Mouse (Mus musculus): ENCODE results near the gene Ctnnd2. TPM values are rescaled to one million over a fixed set of nuclear protein-coding genes. Genes with fewer than 3 reads are reported as not detected.

Ctnnd2 gene
- polyA plus RNA-seq, 1 experiment from 2014 or later: 1.8 TPM

- no peak overlapping the region for H3K4me3 ChIP-seq
- no peak overlapping the region for H3K4me2 ChIP-seq
- no peak overlapping the region for H3K9ac ChIP-seq
- no peaks in the 10 kb centered on the region for H3K4me1 ChIP-seq
- 76% methylated on average over 14 of the region's 14 CpGs for WGBS
- H3K27ac ChIP-seq: no peak overlapping the region
- no peaks in the 10 kb centered on the region for H3K27me3 ChIP-seq
- H3K36me3 ChIP-seq: no peaks in the 10 kb centered on the region
- no peak for ATAC-seq (ENCODE audit: insufficient number of reproducible peaks, low FRiP score, low TSS enrichment, low read depth)
- H3K9me3 ChIP-seq: no peaks in the 10 kb centered on the region
Measured at GRCm38 (mm10) chr15:30682360-30683119, 510.1 kb downstream of the Ctnnd2 start.

- no peak overlapping the region for H3K9ac ChIP-seq
- no peaks in the 10 kb centered on the region for H3K9me3 ChIP-seq
- WGBS: 42% methylated on average over 4 of the region's 4 CpGs
- H3K27me3 ChIP-seq: no peaks in the 10 kb centered on the region
- no peak overlapping the region for H3K4me2 ChIP-seq
- no peak overlapping the region for H3K27ac ChIP-seq
- H3K4me1 ChIP-seq: no peaks in the 10 kb centered on the region
- no peak overlapping the region for H3K4me3 ChIP-seq
- no peak for ATAC-seq (ENCODE audit: insufficient number of reproducible peaks, low FRiP score, low TSS enrichment, low read depth)
- no peaks in the 10 kb centered on the region for H3K36me3 ChIP-seq
Measured at GRCm38 (mm10) chr15:30686206-30687101, 514.1 kb downstream of the Ctnnd2 start.

- Histone ChIP-seq H3K27me3 (no peaks in the 10 kb centered on the region), H3K36me3 (no peaks in the 10 kb centered on the region), H3K4me3 (no peak overlapping the region), H3K4me2 (no peak overlapping the region), H3K9ac (no peak overlapping the region), H3K27ac (no peak overlapping the region), H3K4me1 (no peaks in the 10 kb centered on the region), H3K9me3 (no peaks in the 10 kb centered on the region)
- 70% methylated on average over 6 of the region's 6 CpGs for WGBS
- ATAC-seq (ENCODE audit: insufficient number of reproducible peaks, low FRiP score, low TSS enrichment, low read depth): no peak
Measured at GRCm38 (mm10) chr15:30693754-30694205, 521.4 kb downstream of the Ctnnd2 start.

- H3K4me2 ChIP-seq: no peak overlapping the region
Measured at GRCm38 (mm10) chr15:30694286-30694685, 521.9 kb downstream of the Ctnnd2 start.

GRCm38 (mm10) chr15:30695859-30696258 lies 523.5 kb downstream of the Ctnnd2 start:
- no peak for ATAC-seq (ENCODE audit: insufficient number of reproducible peaks, low FRiP score, low TSS enrichment, low read depth)
- 86% methylated on average over 6 of the region's 6 CpGs for WGBS
- Histone ChIP-seq H3K9ac (no peak overlapping the region), H3K4me3 (no peak overlapping the region), H3K27me3 (no peaks in the 10 kb centered on the region), H3K4me2 (no peak overlapping the region), H3K36me3 (no peaks in the 10 kb centered on the region), H3K9me3 (no peaks in the 10 kb centered on the region), H3K27ac (no peak overlapping the region), H3K4me1 (no peaks in the 10 kb centered on the region)

More at GRCm38 (mm10) chr15:30694286-30694685, 521.9 kb downstream of the Ctnnd2 start:
- no peak overlapping the region for H3K27ac ChIP-seq
- H3K4me3 ChIP-seq: no peak overlapping the region
- no peak for ATAC-seq (ENCODE audit: insufficient number of reproducible peaks, low FRiP score, low TSS enrichment, low read depth)
- H3K36me3 ChIP-seq: no peaks in the 10 kb centered on the region
- H3K27me3 ChIP-seq: no peaks in the 10 kb centered on the region
- H3K4me1 ChIP-seq: no peaks in the 10 kb centered on the region
- no peak overlapping the region for H3K9ac ChIP-seq
- WGBS: 81% methylated on average over 1 of the region's 1 CpGs
- no peaks in the 10 kb centered on the region for H3K9me3 ChIP-seq

GRCm38 (mm10) chr15:30697356-30697755 lies 525.0 kb downstream of the Ctnnd2 start:
- Histone ChIP-seq H3K27ac (no peak overlapping the region), H3K4me3 (no peak overlapping the region), H3K36me3 (no peaks in the 10 kb centered on the region), H3K9ac (no peak overlapping the region), H3K4me2 (no peak overlapping the region), H3K9me3 (no peaks in the 10 kb centered on the region), H3K27me3 (no peaks in the 10 kb centered on the region), H3K4me1 (no peaks in the 10 kb centered on the region)
- WGBS: 73% methylated on average over 5 of the region's 5 CpGs
- no peak for ATAC-seq (ENCODE audit: insufficient number of reproducible peaks, low FRiP score, low TSS enrichment, low read depth)

- Histone ChIP-seq H3K4me3 (no peak overlapping the region), H3K9ac (no peak overlapping the region), H3K36me3 (no peaks in the 10 kb centered on the region), H3K4me2 (no peak overlapping the region), H3K4me1 (no peaks in the 10 kb centered on the region), H3K9me3 (no peaks in the 10 kb centered on the region), H3K27me3 (no peaks in the 10 kb centered on the region), H3K27ac (no peak overlapping the region)
- WGBS: 73% methylated on average over 6 of the region's 6 CpGs
- ATAC-seq (ENCODE audit: insufficient number of reproducible peaks, low FRiP score, low TSS enrichment, low read depth): no peak
Measured at GRCm38 (mm10) chr15:30700762-30701161, 528.4 kb downstream of the Ctnnd2 start.

- H3K4me3 ChIP-seq: no peak overlapping the region
- H3K4me1 ChIP-seq: no peaks in the 10 kb centered on the region
- H3K27ac ChIP-seq: no peak overlapping the region
- 73% methylated on average over 5 of the region's 5 CpGs for WGBS
- H3K9ac ChIP-seq: no peak overlapping the region
- no peaks in the 10 kb centered on the region for H3K36me3 ChIP-seq
- no peaks in the 10 kb centered on the region for H3K27me3 ChIP-seq
- no peak overlapping the region for H3K4me2 ChIP-seq
- no peaks in the 10 kb centered on the region for H3K9me3 ChIP-seq
- no peak for ATAC-seq (ENCODE audit: insufficient number of reproducible peaks, low FRiP score, low TSS enrichment, low read depth)
Measured at GRCm38 (mm10) chr15:30701592-30701991, 529.2 kb downstream of the Ctnnd2 start.

GRCm38 (mm10) chr15:30709026-30709753 lies 536.8 kb downstream of the Ctnnd2 start:
- no peak overlapping the region for H3K4me2 ChIP-seq
- no peaks in the 10 kb centered on the region for H3K4me1 ChIP-seq
- WGBS: 91% methylated on average over 10 of the region's 10 CpGs
- no peaks in the 10 kb centered on the region for H3K27me3 ChIP-seq
- H3K9me3 ChIP-seq: no peaks in the 10 kb centered on the region
- H3K27ac ChIP-seq: no peak overlapping the region
- H3K9ac ChIP-seq: no peak overlapping the region
- ATAC-seq (ENCODE audit: insufficient number of reproducible peaks, low FRiP score, low TSS enrichment, low read depth): no peak
- H3K4me3 ChIP-seq: no peak overlapping the region
- H3K36me3 ChIP-seq: no peaks in the 10 kb centered on the region

GRCm38 (mm10) chr15:30709754-30710105 lies 537.3 kb downstream of the Ctnnd2 start:
- no peak overlapping the region for H3K4me2 ChIP-seq
- H3K4me1 ChIP-seq: no peaks in the 10 kb centered on the region
- no peak for ATAC-seq (ENCODE audit: insufficient number of reproducible peaks, low FRiP score, low TSS enrichment, low read depth)
- no peak overlapping the region for H3K9ac ChIP-seq
- H3K27me3 ChIP-seq: no peaks in the 10 kb centered on the region
- no peaks in the 10 kb centered on the region for H3K36me3 ChIP-seq
- no peaks in the 10 kb centered on the region for H3K9me3 ChIP-seq
- no peak overlapping the region for H3K27ac ChIP-seq
- no peak overlapping the region for H3K4me3 ChIP-seq
- 83% methylated on average over 2 of the region's 2 CpGs for WGBS

- no peaks in the 10 kb centered on the region for H3K4me1 ChIP-seq
- H3K9ac ChIP-seq: no peak overlapping the region
- H3K4me2 ChIP-seq: no peak overlapping the region
- H3K4me3 ChIP-seq: no peak overlapping the region
- no peak for ATAC-seq (ENCODE audit: insufficient number of reproducible peaks, low FRiP score, low TSS enrichment, low read depth)
- H3K9me3 ChIP-seq: no peaks in the 10 kb centered on the region
- no peaks in the 10 kb centered on the region for H3K36me3 ChIP-seq
- WGBS: 93% methylated on average over 2 of the region's 2 CpGs
- H3K27ac ChIP-seq: no peak overlapping the region
- H3K27me3 ChIP-seq: no peaks in the 10 kb centered on the region
Measured at GRCm38 (mm10) chr15:30714823-30715222, 542.4 kb downstream of the Ctnnd2 start.

- Histone ChIP-seq H3K9ac (no peak overlapping the region), H3K4me2 (no peak overlapping the region), H3K4me1 (no peaks in the 10 kb centered on the region), H3K27me3 (no peaks in the 10 kb centered on the region), H3K9me3 (no peaks in the 10 kb centered on the region), H3K4me3 (no peak overlapping the region), H3K36me3 (no peaks in the 10 kb centered on the region), H3K27ac (no peak overlapping the region)
- WGBS: 81% methylated on average over 3 of the region's 3 CpGs
- no peak for ATAC-seq (ENCODE audit: insufficient number of reproducible peaks, low FRiP score, low TSS enrichment, low read depth)
Measured at GRCm38 (mm10) chr15:30718811-30719210, 546.4 kb downstream of the Ctnnd2 start.

Measured in limb, embryonic 15.5 days (tissue).